Mouse (Mus musculus) ES-E14 (cell line): ENCODE measurements around the gene Mcrip1. TPM values are rescaled to one million over a fixed set of nuclear protein-coding genes. Genes with fewer than 3 reads are reported as not detected.

Source experiments
- DNase-seq: peaks from one replicate; pipeline ENCODE4 v3.0.0-alpha.2; 2013; ENCODE audit warnings: low read depth, low spot score
- H3K27ac ChIP-seq: 2 replicates; pipeline ENCODE4 v1.5.1; 2012; ENCODE audit warnings: low read depth, mild to moderate bottlenecking, low read length, moderate library complexity, mixed read lengths; ENCODE audit not compliant: poor library complexity, insufficient read depth, severe bottlenecking
- H3K36me3 ChIP-seq: 2 replicates; pipeline ENCODE4 v1.6.1; 2012; ENCODE audit warnings: mild to moderate bottlenecking, low read length, moderate library complexity, mixed read lengths; ENCODE audit not compliant: control insufficient read depth, poor library complexity, insufficient read depth, severe bottlenecking
- H3K4me1 ChIP-seq, 2 experiments: fragments of 150-350 bp in 1 of 2; sonication (generic) in 1 of 2; 2 replicates each; pipeline ENCODE4 v1.6.1; 2012; ENCODE audit warnings: low read length in 2 of 2, mild to moderate bottlenecking in 1 of 2, mixed read lengths in 1 of 2; ENCODE audit not compliant: control insufficient read depth in 2 of 2, insufficient read depth in 2 of 2, poor library complexity in 1 of 2
- H3K4me3 ChIP-seq, 2 experiments: fragments of 150-350 bp in 1 of 2; sonication (generic) in 1 of 2; 2 replicates each; pipeline ENCODE4 v1.5.1; 2012; ENCODE audit warnings: low read length in 2 of 2, low read depth in 1 of 2, mild to moderate bottlenecking in 1 of 2, mixed read lengths in 1 of 2; ENCODE audit not compliant: insufficient read depth in 1 of 2, poor library complexity in 1 of 2, severe bottlenecking in 1 of 2
- H3K9ac ChIP-seq: 2 replicates; pipeline ENCODE4 v1.6.1; 2012; ENCODE audit warnings: low read depth, mild to moderate bottlenecking, low read length, mixed read lengths; ENCODE audit not compliant: poor library complexity, insufficient read depth, severe bottlenecking
- H3K9me3 ChIP-seq: fragments of 150-350 bp; sonication (generic); 2 replicates; pipeline ENCODE4 v1.6.1; 2012; ENCODE audit warnings: low read depth, mild to moderate bottlenecking, low read length; ENCODE audit not compliant: control insufficient read depth, insufficient read depth
- CHD2 ChIP-seq: IDR thresholded peaks from 2 replicates; pipeline ENCODE4 v1.6.1; 2014; ENCODE audit warnings: mild to moderate bottlenecking, low read depth, low read length, inconsistent platforms
- HCFC1 ChIP-seq: IDR thresholded peaks from 2 replicates; pipeline ENCODE4 v1.6.1; 2012; ENCODE audit warnings: low read length, inconsistent platforms, borderline replicate concordance; ENCODE audit not compliant: insufficient read depth
- MAFK ChIP-seq: IDR thresholded peaks from 2 replicates; pipeline ENCODE4 v1.6.1; 2014; ENCODE audit warnings: mild to moderate bottlenecking, low read depth, low read length, inconsistent platforms; ENCODE audit not compliant: insufficient read depth
- ZC3H11A ChIP-seq: IDR thresholded peaks from 2 replicates; pipeline ENCODE4 v1.6.1; 2012; ENCODE audit warnings: low read depth, mild to moderate bottlenecking, inconsistent platforms, low read length, borderline replicate concordance
- ZNF384 ChIP-seq: IDR thresholded peaks from 2 replicates; pipeline ENCODE4 v1.6.1; 2012; ENCODE audit warnings: low read depth, low read length, inconsistent platforms
- in situ Hi-C, 2 experiments: fragments of 600-800 bp; cut with MboI; formaldehyde crosslinking; loops; one replicate each; pipeline ENCODE4 v1.15.1; 2025; ENCODE audit warnings: low sequenced_read_pairs in 2 of 2, inconsistent platforms in 1 of 2; ENCODE audit not compliant: unreplicated experiment in 2 of 2
- total RNA-seq: library from RNA; depleted of rRNA; stranded (reverse); fragments of 300-350 nt; gene quantifications from 2 replicates; pipeline ENCODE4 v1.2.3, GENCODE M21; 2012

The Mcrip1 gene
- total RNA-seq, 1 experiment = 18.9 TPM

GRCm38 (mm10) chr11:120525959-120526358 is 23.6 kb downstream of the Mcrip1 start:
- DNase-seq = no peak
- Histone ChIP-seq H3K27ac (no peak overlapping the region), H3K4me1 (peaks cover 0 to under 1% of the 10 kb centered on the region in 2 experiments; a peak in 1 of 4 replicates), H3K9ac (no peak overlapping the region), H3K4me3 (no peak overlapping the region), H3K36me3 (no peaks in the 10 kb centered on the region), H3K9me3 (no peaks in the 10 kb centered on the region)
- in situ Hi-C loops = no loop called here
- TF ChIP-seq ZNF384 (no peak), CHD2 (no peak), ZC3H11A (no peak), MAFK (no peak), HCFC1 (no peak)

- Histone ChIP-seq H3K4me1 (no peaks in the 10 kb centered on the region), H3K36me3 (no peaks in the 10 kb centered on the region), H3K9ac (no peak overlapping the region), H3K4me3 (no peak overlapping the region), H3K9me3 (no peaks in the 10 kb centered on the region), H3K27ac (no peak overlapping the region)
- DNase-seq = no peak
- in situ Hi-C loops = no loop called here
- TF ChIP-seq MAFK = no peak
- no peak for TF ChIP-seq CHD2
- TF ChIP-seq ZNF384 = no peak
- TF ChIP-seq ZC3H11A = no peak
- no peak for TF ChIP-seq HCFC1
These were observed 26.9 kb downstream of the Mcrip1 start for GRCm38 (mm10) chr11:120522581-120522980.

GRCm38 (mm10) chr11:120520967-120521540 is 28.5 kb downstream of the Mcrip1 start:
- TF ChIP-seq MAFK = no peak
- no peak for TF ChIP-seq HCFC1
- TF ChIP-seq ZC3H11A = no peak
- TF ChIP-seq ZNF384 = no peak
- no peak for TF ChIP-seq CHD2
- H3K36me3 ChIP-seq = no peaks in the 10 kb centered on the region
- no peak overlapping the region for H3K9ac ChIP-seq
- no peak overlapping the region for H3K4me3 ChIP-seq
- no peaks in the 10 kb centered on the region for H3K9me3 ChIP-seq
- in situ Hi-C loops = no loop called here
- no peak for DNase-seq
- H3K4me1 ChIP-seq = no peaks in the 10 kb centered on the region
- H3K27ac ChIP-seq = no peak overlapping the region

- Histone ChIP-seq H3K36me3 (no peaks in the 10 kb centered on the region), H3K9me3 (no peaks in the 10 kb centered on the region), H3K4me1 (peaks cover 0 to 2% of the 10 kb centered on the region in 2 experiments; a peak in 1 of 4 replicates), H3K27ac (no peak overlapping the region), H3K4me3 (no peak overlapping the region), H3K9ac (no peak overlapping the region)
- in situ Hi-C loops = no loop called here
- TF ChIP-seq HCFC1 = no peak
- TF ChIP-seq MAFK = no peak
- no peak for TF ChIP-seq ZC3H11A
- no peak for TF ChIP-seq ZNF384
- no peak for TF ChIP-seq CHD2
- no peak for DNase-seq
These were observed 29.0 kb downstream of the Mcrip1 start for GRCm38 (mm10) chr11:120520498-120520897.
